Mouse (Mus musculus): Measurements from ENCODE around the gene Grik1. TPM values are rescaled to one million over a fixed set of nuclear protein-coding genes. Genes with fewer than 3 reads are reported as not detected.

Gene Grik1
- polyA plus RNA-seq, 1 experiment, result not detected

GRCm38 (mm10) chr16:88044321-88044720 lies 245.7 kb downstream of the Grik1 start:
- Histone ChIP-seq H3K36me3 (ENCODE audit: control insufficient read depth, insufficient read depth, low read length) (no peaks in the 10 kb centered on the region), H3K4me3 (ENCODE audit: low read depth, low read length) (no peak overlapping the region), H3K4me1 (ENCODE audit: control insufficient read depth, insufficient read depth, insufficient read length, low read length) (no peaks in the 10 kb centered on the region), H3K27ac (ENCODE audit: insufficient read depth, low read depth, low read length) (no peak overlapping the region), H3K27me3 (ENCODE audit: control insufficient read depth, insufficient read depth, low read length) (no peaks in the 10 kb centered on the region)
- WGBS, result 96% methylated on average over 4 of the region's 4 CpGs
- TF ChIP-seq CTCF (IDR thresholded peaks at IDR 0.05; ENCODE audit: extremely low read depth, insufficient read length, insufficient replicate concordance, low read depth, low read length) (no peak), POLR2A (IDR thresholded peaks at IDR 0.05; ENCODE audit: low read depth, low read length) (no peak)

- TF ChIP-seq CTCF (IDR thresholded peaks at IDR 0.05; ENCODE audit: extremely low read depth, insufficient read length, insufficient replicate concordance, low read depth, low read length), result no peak
- no peak for TF ChIP-seq POLR2A (IDR thresholded peaks at IDR 0.05; ENCODE audit: low read depth, low read length)
- no peak overlapping the region for H3K27ac ChIP-seq (ENCODE audit: insufficient read depth, low read depth, low read length)
- 59% methylated on average over 6 of the region's 6 CpGs for WGBS
Observed at GRCm38 (mm10) chr16:88042458-88042857, 247.6 kb downstream of the Grik1 start.

GRCm38 (mm10) chr16:88038503-88039091 lies 251.5 kb downstream of the Grik1 start:
- Histone ChIP-seq H3K27ac (ENCODE audit: insufficient read depth, low read depth, low read length) (no peak overlapping the region), H3K4me3 (ENCODE audit: low read depth, low read length) (no peak overlapping the region), H3K36me3 (ENCODE audit: control insufficient read depth, insufficient read depth, low read length) (no peaks in the 10 kb centered on the region), H3K4me1 (ENCODE audit: control insufficient read depth, insufficient read depth, insufficient read length, low read length) (no peaks in the 10 kb centered on the region), H3K27me3 (ENCODE audit: control insufficient read depth, insufficient read depth, low read length) (no peaks in the 10 kb centered on the region)
- 80% methylated on average over 11 of the region's 11 CpGs for WGBS
- no peak for TF ChIP-seq CTCF (IDR thresholded peaks at IDR 0.05; ENCODE audit: extremely low read depth, insufficient read length, insufficient replicate concordance, low read depth, low read length)
- TF ChIP-seq POLR2A (IDR thresholded peaks at IDR 0.05; ENCODE audit: low read depth, low read length), result no peak

More at GRCm38 (mm10) chr16:88042458-88042857, 247.6 kb downstream of the Grik1 start:
- no peak overlapping the region for H3K4me3 ChIP-seq (ENCODE audit: low read depth, low read length)
- H3K4me1 ChIP-seq (ENCODE audit: control insufficient read depth, insufficient read depth, insufficient read length, low read length), result no peaks in the 10 kb centered on the region
- no peaks in the 10 kb centered on the region for H3K36me3 ChIP-seq (ENCODE audit: control insufficient read depth, insufficient read depth, low read length)
- no peaks in the 10 kb centered on the region for H3K27me3 ChIP-seq (ENCODE audit: control insufficient read depth, insufficient read depth, low read length)

GRCm38 (mm10) chr16:87988805-87989204 lies 301.3 kb downstream of the Grik1 start:
- 55% methylated on average over 2 of the region's 2 CpGs for WGBS
- Histone ChIP-seq H3K4me1 (ENCODE audit: control insufficient read depth, insufficient read depth, insufficient read length, low read length) (no peaks in the 10 kb centered on the region), H3K36me3 (ENCODE audit: control insufficient read depth, insufficient read depth, low read length) (no peaks in the 10 kb centered on the region), H3K27me3 (ENCODE audit: control insufficient read depth, insufficient read depth, low read length) (no peaks in the 10 kb centered on the region), H3K4me3 (ENCODE audit: low read depth, low read length) (no peak overlapping the region), H3K27ac (ENCODE audit: insufficient read depth, low read depth, low read length) (no peak overlapping the region)
- TF ChIP-seq CTCF (IDR thresholded peaks at IDR 0.05; ENCODE audit: extremely low read depth, insufficient read length, insufficient replicate concordance, low read depth, low read length), result no peak
- no peak for TF ChIP-seq POLR2A (IDR thresholded peaks at IDR 0.05; ENCODE audit: low read depth, low read length)

DNA sequence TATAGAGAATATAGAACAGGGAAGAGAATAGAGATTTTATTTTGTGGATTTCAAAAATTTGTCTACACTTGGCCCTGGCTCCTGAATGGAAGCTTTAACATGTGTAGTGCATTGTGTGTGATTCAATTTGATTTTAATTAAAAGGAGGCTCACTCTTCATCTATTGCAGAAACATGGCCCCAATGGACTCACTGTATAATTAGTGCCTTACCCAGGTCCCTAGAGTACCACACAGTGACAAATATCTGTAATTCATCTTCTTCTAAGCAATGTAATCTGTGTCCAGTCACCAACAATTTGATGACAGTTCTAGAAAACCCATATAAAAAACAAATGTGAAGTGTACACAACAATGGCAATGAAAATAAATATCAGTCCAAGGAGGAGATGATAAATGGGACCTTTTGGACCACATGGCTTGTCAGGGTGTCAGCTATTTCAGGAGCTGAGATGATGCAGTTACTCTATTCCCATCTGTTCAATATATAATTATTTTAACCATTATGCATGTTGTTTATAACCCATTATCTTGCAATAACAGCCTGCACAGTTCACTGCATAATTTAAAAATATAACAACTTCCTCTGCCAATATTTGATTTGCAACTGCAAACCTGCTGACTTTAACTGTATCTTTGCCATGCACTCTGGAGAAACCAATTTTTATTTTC lies 305.7 kb downstream of the Grik1 start:
- Histone ChIP-seq H3K27ac (ENCODE audit: insufficient read depth, low read depth, low read length) (no peak overlapping the region), H3K36me3 (ENCODE audit: control insufficient read depth, insufficient read depth, low read length) (no peaks in the 10 kb centered on the region), H3K4me3 (ENCODE audit: low read depth, low read length) (no peak overlapping the region), H3K27me3 (ENCODE audit: control insufficient read depth, insufficient read depth, low read length) (no peaks in the 10 kb centered on the region), H3K4me1 (ENCODE audit: control insufficient read depth, insufficient read depth, insufficient read length, low read length) (no peaks in the 10 kb centered on the region)
- TF ChIP-seq CTCF (IDR thresholded peaks at IDR 0.05; ENCODE audit: extremely low read depth, insufficient read length, insufficient replicate concordance, low read depth, low read length) (no peak), POLR2A (IDR thresholded peaks at IDR 0.05; ENCODE audit: low read depth, low read length) (no peak)

DNA sequence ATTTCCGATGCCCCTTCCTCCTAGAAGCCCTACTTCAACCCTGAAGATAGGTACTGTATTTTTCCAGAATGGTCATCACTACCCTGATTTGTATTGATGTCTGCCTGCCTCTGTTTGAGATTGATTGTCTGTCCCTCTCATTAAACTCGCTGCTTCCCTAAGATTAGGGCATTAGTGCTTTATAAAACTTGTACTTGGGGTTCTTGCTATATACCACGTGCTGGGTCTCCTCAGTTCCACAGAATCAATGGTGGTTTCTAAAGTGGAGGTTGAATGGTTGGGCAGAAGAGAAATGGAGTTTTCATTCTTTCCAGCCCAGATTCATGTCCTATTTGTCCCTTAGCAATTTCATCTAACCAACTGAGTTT lies 316.0 kb downstream of the Grik1 start:
- 76% methylated on average over 3 of the region's 3 CpGs for WGBS

GRCm38 (mm10) chr16:87973394-87974075 lies 316.5 kb downstream of the Grik1 start:
- H3K36me3 ChIP-seq (ENCODE audit: control insufficient read depth, insufficient read depth, low read length), result no peaks in the 10 kb centered on the region
- TF ChIP-seq CTCF (IDR thresholded peaks at IDR 0.05; ENCODE audit: extremely low read depth, insufficient read length, insufficient replicate concordance, low read depth, low read length) (no peak), POLR2A (IDR thresholded peaks at IDR 0.05; ENCODE audit: low read depth, low read length) (no peak)
- H3K27ac ChIP-seq (ENCODE audit: insufficient read depth, low read depth, low read length), result no peak overlapping the region
- no peaks in the 10 kb centered on the region; the same call in 1 of the 2 replicates for H3K4me1 ChIP-seq (ENCODE audit: control insufficient read depth, insufficient read depth, insufficient read length, low read length)
- WGBS, result 78% methylated on average over 2 of the region's 2 CpGs
- H3K4me3 ChIP-seq (ENCODE audit: low read depth, low read length), result no peak overlapping the region
- H3K27me3 ChIP-seq (ENCODE audit: control insufficient read depth, insufficient read depth, low read length), result no peaks in the 10 kb centered on the region

More for the DNA sequence above, 316.0 kb downstream of the Grik1 start:
- TF ChIP-seq POLR2A (IDR thresholded peaks at IDR 0.05; ENCODE audit: low read depth, low read length) (no peak), CTCF (IDR thresholded peaks at IDR 0.05; ENCODE audit: extremely low read depth, insufficient read length, insufficient replicate concordance, low read depth, low read length) (no peak)
- Histone ChIP-seq H3K4me1 (ENCODE audit: control insufficient read depth, insufficient read depth, insufficient read length, low read length) (no peaks in the 10 kb centered on the region; the same call in 1 of the 2 replicates), H3K27me3 (ENCODE audit: control insufficient read depth, insufficient read depth, low read length) (no peaks in the 10 kb centered on the region), H3K4me3 (ENCODE audit: low read depth, low read length) (no peak overlapping the region), H3K27ac (ENCODE audit: insufficient read depth, low read depth, low read length) (no peak overlapping the region), H3K36me3 (ENCODE audit: control insufficient read depth, insufficient read depth, low read length) (no peaks in the 10 kb centered on the region)
